Comparison of ENCODE assay signal across 27 mouse cellular contexts in genomic region chr19:11794447-11794846, GRCm38 (mm10). TPM values are rescaled to one million over a fixed set of nuclear protein-coding genes. Genes with fewer than 3 reads are reported as not detected.
DNase-seq lines count a peak whose midpoint lies in the region; ATAC-seq lines count a peak whose summit lies in the region.
"Had no signal": no experiment of that assay in that cellular context is flagged by ENCODE, and none has a peak within 500 bp of the region (broad histone marks: within the 10 kb centered on the region; RNA-seq: fewer than 3 reads in every experiment).

No protein-coding gene starts in this region.

- no peaks in the 10 kb centered on the region for H3K36me3 ChIP-seq in intestine, embryonic 15.5 days
- no peaks in the 10 kb centered on the region for H3K36me3 ChIP-seq in intestine, embryonic 16.5 days (ENCODE audit: control insufficient read depth, insufficient read depth, low read length)
- H3K36me3 ChIP-seq in neural tube, embryonic 15.5 days, result no peaks in the 10 kb centered on the region
- H3K36me3 ChIP-seq: embryonic facial prominence, embryonic 13.5 days; embryonic facial prominence, embryonic 15.5 days; forebrain, embryonic 10.5 days; forebrain, embryonic 12.5 days had no signal

- no peak for DNase-seq in adrenal gland, postnatal 36 days
- no peak for DNase-seq in cerebellum, postnatal 4 days (ENCODE audit: low spot score in 2 of 2)
- DNase-seq: adrenal gland, adult 2 months; adrenal gland, postnatal 10 days; adrenal gland, postnatal 25 days; cerebellum, adult 11-12 months; cerebellum, adult 2 months; cerebellum, adult 9-10 months; cerebellum, postnatal 10 days; cerebellum, postnatal 25 days; embryo, embryonic 11 days had no signal

- no peak overlapping the region for H3K4me3 ChIP-seq in intestine, embryonic 15.5 days (replicated peaks)
- H3K4me3 ChIP-seq in intestine, embryonic 16.5 days (ENCODE audit: low read length), result no peak overlapping the region
- H3K4me3 ChIP-seq in neural tube, embryonic 15.5 days (replicated peaks), result no peak overlapping the region
- H3K4me3 ChIP-seq: embryonic facial prominence, embryonic 13.5 days; embryonic facial prominence, embryonic 15.5 days; erythroblast, embryonic 14.5 days; forebrain, embryonic 10.5 days; forebrain, embryonic 12.5 days had no signal

- 0 out of 2 replicates have a peak overlapping the region, but pooled peaks have one; percentile 22 for H3K27ac ChIP-seq in intestine, embryonic 15.5 days
- peak overlapping the region; percentile 79; the same call in 1 of the 2 replicates for H3K27ac ChIP-seq in intestine, embryonic 16.5 days (ENCODE audit: low read length)
- no peak overlapping the region for H3K27ac ChIP-seq in neural tube, embryonic 15.5 days (replicated peaks)
- H3K27ac ChIP-seq: embryonic facial prominence, embryonic 13.5 days; embryonic facial prominence, embryonic 15.5 days; forebrain, embryonic 10.5 days; forebrain, embryonic 12.5 days had no signal

- peak; percentile 80 for ATAC-seq in intestine, embryonic 15.5 days
- peak; percentile 88 for ATAC-seq in intestine, embryonic 16.5 days
- ATAC-seq in megakaryocyte-erythroid progenitor cell, adult 5-6 weeks (replicated peaks; ENCODE audit: low FRiP score, low TSS enrichment, poor library complexity, severe bottlenecking), result peak; percentile 48; the same call in 1 of the 2 replicates
- ATAC-seq in neural tube, embryonic 15.5 days (ENCODE audit: low FRiP score), result no peak
- ATAC-seq: forebrain, embryonic 14.5 days; forebrain, embryonic 16.5 days had no signal

- no peak overlapping the region for H3K4me2 ChIP-seq in intestine, embryonic 15.5 days (replicated peaks)
- H3K4me2 ChIP-seq in intestine, embryonic 16.5 days (ENCODE audit: low read depth, low read length), result no peak overlapping the region
- no peak overlapping the region for H3K4me2 ChIP-seq in neural tube, embryonic 15.5 days
- H3K4me2 ChIP-seq: embryonic facial prominence, embryonic 13.5 days; embryonic facial prominence, embryonic 15.5 days; forebrain, embryonic 12.5 days had no signal

- H3K27me3 ChIP-seq in intestine, embryonic 15.5 days (replicated peaks), result no peaks in the 10 kb centered on the region
- H3K27me3 ChIP-seq in intestine, embryonic 16.5 days (replicated peaks; ENCODE audit: control insufficient read depth, insufficient read depth, low read length), result no peaks in the 10 kb centered on the region
- H3K27me3 ChIP-seq in neural tube, embryonic 15.5 days (replicated peaks), result no peaks in the 10 kb centered on the region
- H3K27me3 ChIP-seq: embryonic facial prominence, embryonic 13.5 days; embryonic facial prominence, embryonic 15.5 days; forebrain, embryonic 12.5 days had no signal

- no peaks in the 10 kb centered on the region for H3K4me1 ChIP-seq in intestine, embryonic 15.5 days (replicated peaks)
- H3K4me1 ChIP-seq in intestine, embryonic 16.5 days (ENCODE audit: control insufficient read depth, insufficient read depth, low read length), result 0 out of 2 replicates have a peak, but pooled peaks cover 7% of the 10 kb centered on the region
- H3K4me1 ChIP-seq in neural tube, embryonic 15.5 days, result no peaks in the 10 kb centered on the region
- H3K4me1 ChIP-seq: embryonic facial prominence, embryonic 13.5 days; embryonic facial prominence, embryonic 15.5 days; forebrain, embryonic 10.5 days; forebrain, embryonic 12.5 days had no signal

- H3K9me3 ChIP-seq in intestine, embryonic 15.5 days, result no peaks in the 10 kb centered on the region
- no peaks in the 10 kb centered on the region for H3K9me3 ChIP-seq in intestine, embryonic 16.5 days (ENCODE audit: control insufficient read depth, low read length)
- no peaks in the 10 kb centered on the region for H3K9me3 ChIP-seq in neural tube, embryonic 15.5 days (replicated peaks)
- H3K9me3 ChIP-seq: embryonic facial prominence, embryonic 13.5 days; embryonic facial prominence, embryonic 15.5 days; forebrain, embryonic 10.5 days; forebrain, embryonic 12.5 days had no signal

- WGBS in intestine, embryonic 15.5 days, result 76% methylated on average over 6 of the region's 6 CpGs
- 69% methylated on average over 6 of the region's 6 CpGs for WGBS in intestine, embryonic 16.5 days
- WGBS in neural tube, embryonic 15.5 days, result 88% methylated on average over 6 of the region's 6 CpGs

- H3K9ac ChIP-seq in intestine, embryonic 15.5 days, result no peak overlapping the region
- no peak overlapping the region for H3K9ac ChIP-seq in intestine, embryonic 16.5 days (ENCODE audit: low read depth, low read length)
- H3K9ac ChIP-seq in neural tube, embryonic 15.5 days (replicated peaks), result no peak overlapping the region
- H3K9ac ChIP-seq: embryonic facial prominence, embryonic 13.5 days; embryonic facial prominence, embryonic 15.5 days; forebrain, embryonic 12.5 days had no signal

RNA-seq across cellular contexts. Expression of gene Mrpl16, which starts 24.3 kb away (rescaled TPM):
- polyA plus RNA-seq in intestine, embryonic 15.5 days (2015; fragmentation: Nextera tagmentation; extraction: Ambion mirVana), result 58.3 and 63.8 TPM in 2 replicates
- 56.3 and 62.2 TPM in 2 replicates for polyA plus RNA-seq in intestine, embryonic 16.5 days (2015; fragmentation: Nextera tagmentation; extraction: Ambion mirVana)
- 73.6 and 85.5 TPM in 2 replicates for total RNA-seq in megakaryocyte-erythroid progenitor cell, adult 5-6 weeks (2014; fragmentation: Nextera tagmentation)
- 112 and 131 TPM in 2 replicates for total RNA-seq in megakaryocyte-erythroid progenitor cell, adult 5-6 weeks (2017)
- 10 to 100 TPM; 63.8 to 67.8 TPM for total RNA-seq in adrenal gland, postnatal 36 days (2021)
- 43.5 and 48.7 TPM in 2 replicates for polyA plus RNA-seq in neural tube, embryonic 15.5 days (2015; fragmentation: Nextera tagmentation; extraction: Ambion mirVana)

RNA-seq across cellular contexts. Expression of gene Stx3, which starts 24.8 kb away (rescaled TPM):
- polyA plus RNA-seq in intestine, embryonic 15.5 days (2015; fragmentation: Nextera tagmentation; extraction: Ambion mirVana), result 41.6 and 44.8 TPM in 2 replicates
- 55.8 and 70.2 TPM in 2 replicates for polyA plus RNA-seq in intestine, embryonic 16.5 days (2015; fragmentation: Nextera tagmentation; extraction: Ambion mirVana)
- 5.6 and 8.0 TPM in 2 replicates for total RNA-seq in megakaryocyte-erythroid progenitor cell, adult 5-6 weeks (2014; fragmentation: Nextera tagmentation)
- 6.2 and 16.5 TPM in 2 replicates for total RNA-seq in megakaryocyte-erythroid progenitor cell, adult 5-6 weeks (2017)
- 1 to 10 TPM; 8.4 to 9.2 TPM for total RNA-seq in adrenal gland, postnatal 36 days (2021)
- polyA plus RNA-seq in neural tube, embryonic 15.5 days (2015; fragmentation: Nextera tagmentation; extraction: Ambion mirVana), result 12.8 and 14.5 TPM in 2 replicates
- polyA plus RNA-seq: erythroblast, embryonic 14.5 days had no signal

RNA-seq across cellular contexts. Expression of gene Olfr1417, which starts 44.6 kb away (rescaled TPM):
- polyA plus RNA-seq in intestine, embryonic 15.5 days (2015; fragmentation: Nextera tagmentation; extraction: Ambion mirVana), result not detected in 2 replicates
- not detected in 2 replicates for polyA plus RNA-seq in intestine, embryonic 16.5 days (2015; fragmentation: Nextera tagmentation; extraction: Ambion mirVana)
- not detected in 2 replicates for total RNA-seq in megakaryocyte-erythroid progenitor cell, adult 5-6 weeks (2014; fragmentation: Nextera tagmentation)
- total RNA-seq in megakaryocyte-erythroid progenitor cell, adult 5-6 weeks (2017), result 0.28 TPM in 1 of 2 replicates, not detected in the other
- total RNA-seq in adrenal gland, postnatal 36 days (2021), result not detected
- not detected in 2 replicates for polyA plus RNA-seq in neural tube, embryonic 15.5 days (2015; fragmentation: Nextera tagmentation; extraction: Ambion mirVana)
- total RNA-seq: adrenal gland, adult 2 months; adrenal gland, postnatal 10 days; adrenal gland, postnatal 25 days; common myeloid progenitor, adult 5-6 weeks; ES-E14; MEL had no signal
- polyA plus RNA-seq: adrenal gland, adult 2 months; C2C12; cerebellum, adult 2 months; embryonic facial prominence, embryonic 11.5 days; embryonic facial prominence, embryonic 13.5 days; embryonic facial prominence, embryonic 15.5 days; erythroblast, embryonic 14.5 days; forebrain, embryonic 12.5 days; forebrain, embryonic 14.5 days; forebrain, embryonic 16.5 days had no signal

RNA-seq across cellular contexts. Expression of gene Gif, which starts 47.1 kb away (rescaled TPM):
- polyA plus RNA-seq in intestine, embryonic 15.5 days (2015; fragmentation: Nextera tagmentation; extraction: Ambion mirVana), result not detected in 2 replicates
- polyA plus RNA-seq in intestine, embryonic 16.5 days (2015; fragmentation: Nextera tagmentation; extraction: Ambion mirVana), result not detected in 2 replicates
- total RNA-seq in megakaryocyte-erythroid progenitor cell, adult 5-6 weeks (2014; fragmentation: Nextera tagmentation), result not detected in 2 replicates
- not detected in 2 replicates for total RNA-seq in megakaryocyte-erythroid progenitor cell, adult 5-6 weeks (2017)
- not detected for total RNA-seq in adrenal gland, postnatal 36 days (2021)
- polyA plus RNA-seq in neural tube, embryonic 15.5 days (2015; fragmentation: Nextera tagmentation; extraction: Ambion mirVana), result not detected in 2 replicates
- total RNA-seq: adrenal gland, adult 2 months; adrenal gland, postnatal 10 days; adrenal gland, postnatal 25 days; common myeloid progenitor, adult 5-6 weeks; ES-E14; MEL had no signal
- polyA plus RNA-seq: adrenal gland, adult 2 months; C2C12; cerebellum, adult 2 months; embryonic facial prominence, embryonic 11.5 days; embryonic facial prominence, embryonic 13.5 days; embryonic facial prominence, embryonic 15.5 days; erythroblast, embryonic 14.5 days; forebrain, embryonic 10.5 days; forebrain, embryonic 12.5 days; forebrain, embryonic 14.5 days; forebrain, embryonic 16.5 days had no signal
